ENCODE assay signal across 8 mouse cellular contexts in the genomic region with DNA sequence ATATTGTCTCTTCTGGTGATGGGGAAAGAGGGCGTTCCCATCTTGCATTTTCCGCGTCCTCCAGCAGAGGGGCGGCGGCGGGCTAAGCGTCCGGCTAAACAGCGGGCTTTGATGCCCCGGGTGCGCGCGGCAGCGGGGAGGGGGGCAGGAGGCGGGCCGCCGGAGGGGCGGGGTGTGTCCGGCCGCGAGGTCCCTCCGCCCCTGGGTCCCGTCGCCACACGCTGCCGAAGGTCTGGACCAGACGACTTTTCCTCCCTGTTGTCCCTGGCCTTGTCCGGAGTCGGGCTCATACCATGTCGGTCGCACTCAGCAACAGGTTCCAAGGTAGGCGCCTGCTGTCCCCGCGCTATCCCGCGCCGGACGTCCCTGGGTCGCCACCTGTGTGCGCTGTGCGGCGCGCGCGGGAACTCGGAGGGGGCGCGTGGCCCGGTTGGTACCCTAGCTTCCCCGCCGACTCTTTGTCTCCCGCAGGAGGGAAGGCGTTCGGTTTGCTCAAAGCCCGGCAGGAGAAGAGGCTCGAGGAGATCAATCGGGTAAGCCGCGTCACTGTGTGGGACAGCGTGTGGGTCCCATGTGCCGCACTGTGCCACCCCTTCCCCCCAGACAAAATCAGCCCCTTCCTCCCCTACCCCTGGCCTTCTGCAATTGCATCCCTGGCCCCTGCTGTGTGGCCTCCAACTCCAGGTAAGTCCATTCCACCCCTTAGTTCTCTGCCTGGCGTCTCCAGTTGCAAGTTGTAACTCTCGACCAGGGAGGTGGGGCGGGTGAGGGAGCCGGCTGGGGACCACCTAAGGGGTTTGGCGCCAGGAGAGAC. TPM values are rescaled to one million over a fixed set of nuclear protein-coding genes. Genes with fewer than 3 reads are reported as not detected.
DNase-seq lines count a peak whose midpoint lies in the region; ATAC-seq and TF ChIP-seq lines count a peak whose summit lies in the region.

A gene (plus strand): TSS at position 82 of the 814 bp plus-strand sequence.

- no peak for TF ChIP-seq EP300 in heart, adult 2 months (IDR thresholded peaks at IDR 0.05; ENCODE audit: insufficient read depth, low read depth, low read length)

- H3K9ac ChIP-seq in heart, adult 2 months (ENCODE audit: low read depth, low read length): peak within 1 kb of the TSS; percentile 41
- peak within 1 kb of the TSS; percentile 74 for H3K9ac ChIP-seq in neural tube, embryonic 13.5 days

- no peaks in the 10 kb centered on the region for H3K4me1 ChIP-seq in heart, adult 2 months (ENCODE audit: control insufficient read depth, insufficient read depth, low read length)
- H3K4me1 ChIP-seq in kidney, adult 2 months (ENCODE audit: control insufficient read depth, insufficient read depth, low read length): peaks cover 4% of the 10 kb centered on the region; the same call in 1 of the 2 replicates
- H3K4me1 ChIP-seq in lung, adult 2 months (ENCODE audit: control insufficient read depth, insufficient read depth, low read length): 0 out of 2 replicates have a peak, but pooled peaks cover 4% of the 10 kb centered on the region
- H3K4me1 ChIP-seq in neural tube, embryonic 13.5 days (replicated peaks): peaks cover 40% of the 10 kb centered on the region

- H3K27ac ChIP-seq in heart, adult 2 months: no peak within 1 kb of the TSS
- peak within 1 kb of the TSS; percentile 97 for H3K27ac ChIP-seq in kidney, adult 2 months (ENCODE audit: insufficient read depth, low read depth, low read length)
- no peak within 1 kb of the TSS for H3K27ac ChIP-seq in neural tube, embryonic 13.5 days (replicated peaks)

- H3K36me3 ChIP-seq in heart, adult 2 months (ENCODE audit: control insufficient read depth, insufficient read depth, low read length): no peaks in the 10 kb centered on the region
- no peaks in the 10 kb centered on the region for H3K36me3 ChIP-seq in kidney, adult 2 months (ENCODE audit: control insufficient read depth, insufficient read depth, low read length)
- H3K36me3 ChIP-seq in neural tube, embryonic 13.5 days: no peaks in the 10 kb centered on the region

- intact Hi-C loops in heart, adult 2 months (cut with DNase I): no loop called here

- WGBS in heart, adult 2 months: 1% methylated on average over 66 of the region's 66 CpGs
- WGBS in kidney, adult 2 months: under 1% methylated on average over 66 of the region's 66 CpGs
- under 1% methylated on average over 63 of the region's 66 CpGs for WGBS in lung, adult 2 months
- WGBS in neural tube, embryonic 13.5 days: under 1% methylated on average over 66 of the region's 66 CpGs

- peak; percentile 68 for ATAC-seq in neural tube, embryonic 13.5 days (ENCODE audit: low read depth)

- no peak for TF ChIP-seq POLR2A in heart, adult 2 months (IDR thresholded peaks at IDR 0.05; ENCODE audit: insufficient read depth, low read depth, low read length)
- TF ChIP-seq POLR2A in kidney, adult 2 months (IDR thresholded peaks at IDR 0.05; ENCODE audit: low read depth, low read length): peak; percentile 57
- no peak for TF ChIP-seq POLR2A in lung, adult 2 months (IDR thresholded peaks at IDR 0.05; ENCODE audit: borderline replicate concordance, extremely low read depth, low read depth, low read length)

- peak within 1 kb of the TSS; percentile 96 for H3K4me2 ChIP-seq in neural tube, embryonic 13.5 days

- DNase-seq in left cerebral cortex, adult 18-20 months (ENCODE audit: low spot score in 2 of 2): peak; percentile 11 to 39
- no peak for DNase-seq in left cerebral cortex, adult 11 months (ENCODE audit: low spot score)
- DNase-seq in embryo, embryonic 10 days (ENCODE audit: low spot score): peak; percentile 90
- peak; percentile 60 to 73 for DNase-seq in heart, adult 2 months
- peak; percentile 68 for DNase-seq in kidney, adult 2 months
- peak; percentile 34 for DNase-seq in lung, adult 2 months
- peak; percentile 75 for DNase-seq in thymus, postnatal 4 days

- no peaks in the 10 kb centered on the region for H3K27me3 ChIP-seq in heart, adult 2 months (ENCODE audit: control insufficient read depth, insufficient read depth, low read length)
- no peaks in the 10 kb centered on the region for H3K27me3 ChIP-seq in kidney, adult 2 months (replicated peaks; ENCODE audit: control insufficient read depth, insufficient read depth, low read length)
- H3K27me3 ChIP-seq in neural tube, embryonic 13.5 days: peaks cover 26% of the 10 kb centered on the region

- H3K9me3 ChIP-seq in neural tube, embryonic 13.5 days: no peaks in the 10 kb centered on the region

- TF ChIP-seq CTCF in heart, adult 2 months (IDR thresholded peaks at IDR 0.05): peak; percentile 60
- no peak; the same call in 1 of the 2 replicates for TF ChIP-seq CTCF in kidney, adult 2 months (conservative IDR thresholded peaks at IDR 0.05; ENCODE audit: insufficient read depth, insufficient read length, low read depth, low read length)
- TF ChIP-seq CTCF in lung, adult 2 months (IDR thresholded peaks at IDR 0.05; ENCODE audit: insufficient read depth, low read length): no peak

- peak within 1 kb of the TSS; percentile 47 for H3K4me3 ChIP-seq in heart, adult 2 months
- peak within 1 kb of the TSS; percentile 58 for H3K4me3 ChIP-seq in kidney, adult 2 months (ENCODE audit: insufficient read depth, low read depth, low read length)
- H3K4me3 ChIP-seq in lung, adult 2 months (replicated peaks; ENCODE audit: extremely low read depth, low read depth, low read length): peak within 1 kb of the TSS; percentile 64
- H3K4me3 ChIP-seq in neural tube, embryonic 13.5 days: peak within 1 kb of the TSS; percentile 66

- no peaks in the 10 kb centered on the region for H3K79me2 ChIP-seq in heart, adult 2 months (replicated peaks; ENCODE audit: control insufficient read depth, insufficient read depth, low read length)

RNA-seq across cellular contexts. Expression of the gene that starts here (rescaled TPM):
- total RNA-seq in left cerebral cortex, adult 18-20 months (2021): 1 to 10 TPM; 4.8 to 5.2 TPM
- 1 to 10 TPM; 2.4 to 2.7 TPM for total RNA-seq in heart, adult 2 months (2021)
- polyA plus RNA-seq in heart, adult 2 months (2012; rRNA removed): 4.2 and 4.6 TPM in 2 replicates
- polyA plus RNA-seq in kidney, adult 2 months (2012; rRNA removed): 152 and 177 TPM in 2 replicates
- polyA plus RNA-seq in lung, adult 2 months (2012; rRNA removed): 3.5 and 9.0 TPM in 2 replicates
- 23.1 and 29.1 TPM in 2 replicates for polyA plus RNA-seq in neural tube, embryonic 13.5 days (2015; fragmentation: Nextera tagmentation; extraction: Ambion mirVana)
